Mouse (Mus musculus): ENCODE data around the gene Me1. TPM values are rescaled to one million over a fixed set of nuclear protein-coding genes. Genes with fewer than 3 reads are reported as not detected.
A peak's percentile ranks its signal among the peaks of the same experiment; 100 is the strongest.

Me1 gene
- polyA plus RNA-seq, 1 experiment from 2014 or later: 51.6 TPM

GRCm38 (mm10) chr9:86691101-86691500, 4.7 kb downstream of the Me1 start:
- 92% methylated on average over 3 of the region's 3 CpGs for WGBS
- ATAC-seq: no peak
- Histone ChIP-seq H3K4me3 (ENCODE audit: low read depth, low read length) (no peak overlapping the region), H3K9ac (ENCODE audit: low read depth, low read length) (no peak overlapping the region), H3K27ac (ENCODE audit: low read depth, low read length) (no peak overlapping the region), H3K4me2 (replicated peaks; ENCODE audit: low read depth) (no peak overlapping the region), H3K4me1 (replicated peaks; ENCODE audit: control insufficient read depth, insufficient read depth, low read length) (no peaks in the 10 kb centered on the region), H3K9me3 (ENCODE audit: control insufficient read depth) (no peaks in the 10 kb centered on the region), H3K36me3 (ENCODE audit: control insufficient read depth, insufficient read depth) (no peaks in the 10 kb centered on the region), H3K27me3 (replicated peaks; ENCODE audit: control insufficient read depth, insufficient read depth, low read length) (no peaks in the 10 kb centered on the region)
- no peak for TF ChIP-seq CTCF (IDR thresholded peaks at IDR 0.05; ENCODE audit: low read depth)

- no peaks in the 10 kb centered on the region for H3K36me3 ChIP-seq (ENCODE audit: control insufficient read depth, insufficient read depth)
- no peaks in the 10 kb centered on the region for H3K9me3 ChIP-seq (ENCODE audit: control insufficient read depth)
- H3K27me3 ChIP-seq (replicated peaks; ENCODE audit: control insufficient read depth, insufficient read depth, low read length): no peaks in the 10 kb centered on the region
- no peak overlapping the region for H3K4me3 ChIP-seq (ENCODE audit: low read depth, low read length)
- no peaks in the 10 kb centered on the region; the same call in 1 of the 2 replicates for H3K4me1 ChIP-seq (replicated peaks; ENCODE audit: control insufficient read depth, insufficient read depth, low read length)
- TF ChIP-seq CTCF (IDR thresholded peaks at IDR 0.05; ENCODE audit: low read depth): no peak
- H3K9ac ChIP-seq (ENCODE audit: low read depth, low read length): no peak overlapping the region
- 32% methylated on average over 8 of the region's 8 CpGs for WGBS
- no peak overlapping the region for H3K4me2 ChIP-seq (replicated peaks; ENCODE audit: low read depth)
- peak; percentile 75 for ATAC-seq
- H3K27ac ChIP-seq (ENCODE audit: low read depth, low read length): no peak overlapping the region
These were observed 12.0 kb downstream of the Me1 start for GRCm38 (mm10) chr9:86683713-86684209.

GRCm38 (mm10) chr9:86682844-86683243, 12.9 kb downstream of the Me1 start:
- no peak overlapping the region for H3K4me3 ChIP-seq (ENCODE audit: low read depth, low read length)
- H3K4me1 ChIP-seq (replicated peaks; ENCODE audit: control insufficient read depth, insufficient read depth, low read length): no peaks in the 10 kb centered on the region; the same call in 1 of the 2 replicates
- no peak for ATAC-seq
- no peak for TF ChIP-seq CTCF (IDR thresholded peaks at IDR 0.05; ENCODE audit: low read depth)
- no peaks in the 10 kb centered on the region for H3K27me3 ChIP-seq (replicated peaks; ENCODE audit: control insufficient read depth, insufficient read depth, low read length)
- H3K27ac ChIP-seq (ENCODE audit: low read depth, low read length): no peak overlapping the region
- no peaks in the 10 kb centered on the region for H3K9me3 ChIP-seq (ENCODE audit: control insufficient read depth)
- no peaks in the 10 kb centered on the region for H3K36me3 ChIP-seq (ENCODE audit: control insufficient read depth, insufficient read depth)
- H3K9ac ChIP-seq (ENCODE audit: low read depth, low read length): no peak overlapping the region
- 69% methylated on average over 6 of the region's 6 CpGs for WGBS
- no peak overlapping the region for H3K4me2 ChIP-seq (replicated peaks; ENCODE audit: low read depth)

GRCm38 (mm10) chr9:86682278-86682677, 13.5 kb downstream of the Me1 start:
- Histone ChIP-seq H3K9ac (ENCODE audit: low read depth, low read length) (no peak overlapping the region), H3K9me3 (ENCODE audit: control insufficient read depth) (no peaks in the 10 kb centered on the region), H3K36me3 (ENCODE audit: control insufficient read depth, insufficient read depth) (no peaks in the 10 kb centered on the region), H3K4me1 (replicated peaks; ENCODE audit: control insufficient read depth, insufficient read depth, low read length) (no peaks in the 10 kb centered on the region; the same call in 1 of the 2 replicates), H3K4me3 (ENCODE audit: low read depth, low read length) (no peak overlapping the region), H3K27ac (ENCODE audit: low read depth, low read length) (no peak overlapping the region), H3K4me2 (replicated peaks; ENCODE audit: low read depth) (no peak overlapping the region), H3K27me3 (replicated peaks; ENCODE audit: control insufficient read depth, insufficient read depth, low read length) (no peaks in the 10 kb centered on the region)
- no peak for ATAC-seq
- 87% methylated on average over 4 of the region's 4 CpGs for WGBS
- no peak for TF ChIP-seq CTCF (IDR thresholded peaks at IDR 0.05; ENCODE audit: low read depth)

- Histone ChIP-seq H3K9ac (ENCODE audit: low read depth, low read length) (no peak overlapping the region), H3K9me3 (ENCODE audit: control insufficient read depth) (no peaks in the 10 kb centered on the region), H3K36me3 (ENCODE audit: control insufficient read depth, insufficient read depth) (no peaks in the 10 kb centered on the region), H3K4me2 (replicated peaks; ENCODE audit: low read depth) (no peak overlapping the region), H3K27me3 (replicated peaks; ENCODE audit: control insufficient read depth, insufficient read depth, low read length) (no peaks in the 10 kb centered on the region), H3K4me1 (replicated peaks; ENCODE audit: control insufficient read depth, insufficient read depth, low read length) (no peaks in the 10 kb centered on the region; the same call in 1 of the 2 replicates), H3K27ac (ENCODE audit: low read depth, low read length) (no peak overlapping the region), H3K4me3 (ENCODE audit: low read depth, low read length) (no peak overlapping the region)
- TF ChIP-seq CTCF (IDR thresholded peaks at IDR 0.05; ENCODE audit: low read depth): no peak
- 82% methylated on average over 6 of the region's 6 CpGs for WGBS
- no peak for ATAC-seq
These were observed 15.3 kb downstream of the Me1 start for GRCm38 (mm10) chr9:86680431-86680830.

GRCm38 (mm10) chr9:86679843-86680417, 15.8 kb downstream of the Me1 start:
- H3K4me1 ChIP-seq (replicated peaks; ENCODE audit: control insufficient read depth, insufficient read depth, low read length): no peaks in the 10 kb centered on the region; the same call in 1 of the 2 replicates
- H3K4me2 ChIP-seq (replicated peaks; ENCODE audit: low read depth): no peak overlapping the region
- no peak overlapping the region for H3K4me3 ChIP-seq (ENCODE audit: low read depth, low read length)
- no peaks in the 10 kb centered on the region for H3K9me3 ChIP-seq (ENCODE audit: control insufficient read depth)
- no peaks in the 10 kb centered on the region for H3K36me3 ChIP-seq (ENCODE audit: control insufficient read depth, insufficient read depth)
- no peak overlapping the region for H3K27ac ChIP-seq (ENCODE audit: low read depth, low read length)
- ATAC-seq: no peak
- H3K9ac ChIP-seq (ENCODE audit: low read depth, low read length): no peak overlapping the region
- WGBS: 88% methylated on average over 11 of the region's 11 CpGs
- no peaks in the 10 kb centered on the region for H3K27me3 ChIP-seq (replicated peaks; ENCODE audit: control insufficient read depth, insufficient read depth, low read length)
- no peak for TF ChIP-seq CTCF (IDR thresholded peaks at IDR 0.05; ENCODE audit: low read depth)
